Mouse (Mus musculus): ENCODE data around the gene Ezh1. TPM values are rescaled to one million over a fixed set of nuclear protein-coding genes. Genes with fewer than 3 reads are reported as not detected.

Ezh1 gene
- 20.4 and 20.7 TPM in 2 replicates for polyA plus RNA-seq (2015; fragmentation: Nextera tagmentation; extraction: Ambion mirVana)

DNA sequence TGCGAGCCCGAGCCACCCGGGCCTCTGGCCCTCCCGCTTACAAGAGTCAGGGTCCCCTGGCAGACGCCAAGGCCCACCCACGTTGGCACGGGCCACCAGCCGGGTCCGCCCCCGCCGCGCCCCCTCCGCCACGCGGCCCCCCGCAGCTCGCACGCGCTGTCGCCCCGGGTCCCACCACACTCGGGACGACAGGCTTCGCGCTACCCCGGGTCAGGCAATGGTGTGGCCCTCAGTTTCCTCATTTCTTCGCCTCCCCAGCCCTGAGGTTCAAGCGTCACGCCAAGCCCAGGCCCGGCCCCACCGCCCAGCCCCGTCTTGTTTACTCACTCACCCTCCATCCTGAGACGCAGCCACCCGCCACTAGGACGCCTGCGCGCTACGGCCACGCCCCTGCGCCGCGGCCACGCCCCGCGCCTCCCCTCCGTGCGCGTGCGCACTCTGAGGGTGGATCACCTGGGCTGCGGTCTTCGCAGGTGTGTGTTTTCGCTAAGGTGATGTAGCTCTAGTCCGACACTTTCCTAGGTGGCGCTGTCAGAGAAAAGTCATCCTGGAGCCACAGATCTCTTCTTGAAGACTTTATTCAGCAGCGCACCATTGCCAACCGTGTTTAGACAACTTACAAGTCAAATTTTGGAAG, at the start of gene Ezh1:
Gene Ezh1 (minus strand): TSS at position 399 of the 637 bp plus-strand sequence.
- peaks cover 17% of the 10 kb centered on the region for H3K4me1 ChIP-seq (replicated peaks)
- no peaks in the 10 kb centered on the region for H3K9me3 ChIP-seq
- 1% methylated on average over 56 of the region's 56 CpGs for WGBS
- ATAC-seq (ENCODE audit: low FRiP score) = peak; percentile 97
- H3K4me2 ChIP-seq = peak within 1 kb of the TSS; percentile 95
- peak within 1 kb of the TSS; percentile 83 for H3K4me3 ChIP-seq
- H3K27ac ChIP-seq = peak within 1 kb of the TSS; percentile 52; the same call in 1 of the 2 replicates
- no peaks in the 10 kb centered on the region for H3K36me3 ChIP-seq
- H3K9ac ChIP-seq = peak within 1 kb of the TSS; percentile 86
- H3K27me3 ChIP-seq = peaks cover 10% of the 10 kb centered on the region

DNA sequence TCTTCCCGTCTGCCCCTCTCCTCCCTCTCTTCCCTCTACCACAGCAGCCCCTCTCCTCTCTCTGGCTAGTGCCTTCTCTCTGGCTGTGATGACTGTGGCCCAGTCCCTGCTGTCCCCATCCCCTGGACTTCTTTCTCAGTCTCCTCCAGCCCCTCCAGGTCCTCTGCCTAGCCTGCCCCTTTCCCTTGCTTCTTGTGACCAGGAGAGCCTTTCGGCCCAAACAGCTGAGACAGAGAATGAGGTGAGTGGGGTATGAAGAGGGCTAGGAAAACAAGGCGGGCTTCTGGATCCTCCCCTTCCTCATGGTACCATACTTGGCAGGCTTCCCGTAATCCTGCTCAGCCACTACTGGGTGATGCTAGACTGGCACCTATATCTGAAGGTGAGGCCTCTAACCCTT, 49.0 kb upstream of the Ezh1 start:
- H3K36me3 ChIP-seq = peaks cover 4% of the 10 kb centered on the region
- peaks cover 30% of the 10 kb centered on the region for H3K4me1 ChIP-seq (replicated peaks)
- no peak overlapping the region for H3K4me2 ChIP-seq
- H3K9me3 ChIP-seq = no peaks in the 10 kb centered on the region
- WGBS = 79% methylated on average over 4 of the region's 4 CpGs
- no peak for ATAC-seq (ENCODE audit: low FRiP score)
- no peak overlapping the region for H3K9ac ChIP-seq
- no peak overlapping the region for H3K27ac ChIP-seq
- H3K27me3 ChIP-seq = peaks cover 13% of the 10 kb centered on the region; the same call in 1 of the 2 replicates
- no peak overlapping the region for H3K4me3 ChIP-seq

DNA sequence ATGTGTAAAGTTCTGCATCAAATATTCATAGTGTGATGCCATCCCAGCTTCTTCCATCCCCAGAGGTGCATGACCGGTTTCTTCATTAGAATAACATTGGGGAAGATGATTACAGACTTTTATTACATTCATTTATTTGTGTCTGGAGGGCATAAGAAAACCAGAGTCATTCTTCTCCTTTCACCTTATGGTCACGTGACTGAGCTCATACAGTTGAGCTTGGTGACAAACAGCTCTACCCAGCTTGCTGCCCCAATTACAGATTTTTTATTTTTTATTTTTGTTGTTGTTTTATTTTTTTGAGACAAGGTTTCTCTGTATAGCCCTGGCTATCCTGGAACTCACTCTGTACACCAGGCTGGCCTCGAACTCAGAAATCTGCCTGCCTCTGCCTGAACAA, 46.2 kb upstream of the Ezh1 start:
- H3K27me3 ChIP-seq = peaks cover 20% of the 10 kb centered on the region
- 81% methylated on average over 3 of the region's 3 CpGs for WGBS
- no peak for ATAC-seq (ENCODE audit: low FRiP score)

DNA sequence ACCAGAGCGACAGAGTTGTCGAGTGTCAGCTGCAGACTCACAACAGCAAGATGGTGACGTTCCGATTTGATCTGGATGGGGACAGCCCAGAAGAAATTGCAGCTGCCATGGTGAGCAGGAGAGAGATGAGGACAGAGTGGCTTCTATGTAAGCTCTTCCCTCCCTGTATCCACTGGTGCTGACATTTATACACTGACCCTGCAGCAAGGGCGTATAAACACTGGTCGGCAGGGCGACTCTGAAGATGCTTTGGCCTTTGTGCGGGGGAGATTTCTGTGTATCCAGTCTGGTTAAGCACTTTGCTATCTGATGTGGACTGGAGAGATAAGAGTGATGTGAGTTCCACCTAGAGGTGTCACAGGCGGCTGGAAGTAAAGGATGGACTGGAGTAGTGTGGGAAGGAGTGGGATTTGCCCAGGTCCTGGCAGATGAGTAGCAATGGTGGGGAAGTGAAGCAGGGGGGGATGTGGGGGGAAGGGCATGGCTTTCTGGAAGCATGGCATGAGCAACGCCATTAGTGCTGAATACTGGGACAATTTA, 43.4 kb upstream of the Ezh1 start:
- H3K4me1 ChIP-seq (replicated peaks) = peaks cover 16% of the 10 kb centered on the region
- H3K9ac ChIP-seq = peak overlapping the region; percentile 39; the same call in 1 of the 2 replicates
- no peak for ATAC-seq (ENCODE audit: low FRiP score)
- H3K27me3 ChIP-seq = peaks cover 36% of the 10 kb centered on the region
- 34% methylated on average over 10 of the region's 10 CpGs for WGBS
- peak overlapping the region; percentile 23; the same call in 1 of the 2 replicates for H3K4me2 ChIP-seq
- H3K9me3 ChIP-seq = no peaks in the 10 kb centered on the region
- peak overlapping the region; percentile 76 for H3K27ac ChIP-seq
- no peak overlapping the region for H3K4me3 ChIP-seq
- H3K36me3 ChIP-seq = no peaks in the 10 kb centered on the region

More for the DNA sequence above, 46.2 kb upstream of the Ezh1 start:
- H3K9me3 ChIP-seq = no peaks in the 10 kb centered on the region
- H3K4me3 ChIP-seq = no peak overlapping the region
- no peak overlapping the region for H3K27ac ChIP-seq
- H3K4me1 ChIP-seq (replicated peaks) = peaks cover 24% of the 10 kb centered on the region
- peaks cover 4% of the 10 kb centered on the region for H3K36me3 ChIP-seq
- H3K4me2 ChIP-seq = no peak overlapping the region
- H3K9ac ChIP-seq = no peak overlapping the region

DNA sequence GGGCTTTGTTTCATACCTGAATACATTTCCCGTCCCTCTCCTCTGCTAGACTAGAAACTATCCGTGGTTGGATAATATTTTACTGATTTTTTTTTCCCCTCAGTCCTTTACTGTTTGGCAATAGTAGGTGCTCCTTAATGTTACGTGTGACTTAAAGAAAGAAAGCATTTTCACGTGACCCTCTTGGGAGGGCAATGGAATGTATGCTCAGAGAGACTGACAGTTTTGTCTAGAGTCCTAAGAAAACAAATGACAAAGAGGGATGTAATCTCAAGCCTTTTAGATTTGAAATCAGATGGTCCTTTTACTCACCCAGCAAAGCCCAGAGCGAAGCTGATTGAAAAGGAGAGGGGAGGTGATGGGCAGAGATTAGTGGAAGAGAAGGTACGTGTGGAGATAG, 39.6 kb upstream of the Ezh1 start:
- Histone ChIP-seq H3K27ac (no peak overlapping the region), H3K36me3 (no peaks in the 10 kb centered on the region), H3K9ac (no peak overlapping the region), H3K4me1 (replicated peaks) (peaks cover 40% of the 10 kb centered on the region), H3K4me2 (peak overlapping the region; percentile 59; the same call in 1 of the 2 replicates), H3K9me3 (no peaks in the 10 kb centered on the region), H3K4me3 (no peak overlapping the region), H3K27me3 (peaks cover 71% of the 10 kb centered on the region)
- no peak for ATAC-seq (ENCODE audit: low FRiP score)
- 20% methylated on average over 6 of the region's 6 CpGs for WGBS

DNA sequence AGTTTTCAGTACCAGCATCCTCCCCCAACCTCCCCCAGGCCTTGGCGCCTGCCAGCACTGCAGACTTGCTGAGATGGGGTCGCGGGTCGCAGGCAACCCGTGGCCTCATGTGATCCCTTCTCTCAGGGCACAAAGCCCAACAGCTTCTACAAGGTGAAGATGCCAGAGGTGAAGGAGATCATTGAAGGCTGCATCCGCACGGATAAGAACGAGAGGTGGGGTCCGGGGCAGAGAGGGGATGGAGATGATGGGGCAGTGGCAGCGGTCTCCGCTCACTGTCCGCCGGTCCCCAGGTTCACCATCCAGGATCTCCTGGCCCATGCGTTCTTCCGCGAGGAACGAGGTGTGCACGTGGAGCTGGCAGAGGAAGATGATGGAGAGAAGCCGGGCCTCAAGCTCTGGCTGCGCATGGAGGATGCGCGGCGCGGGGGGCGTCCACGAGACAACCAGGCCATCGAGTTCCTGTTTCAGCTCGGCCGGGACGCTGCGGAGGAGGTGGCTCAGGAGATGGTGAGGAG, 38.8 kb upstream of the Ezh1 start:
- peak overlapping the region; percentile 49 for H3K9ac ChIP-seq
- H3K9me3 ChIP-seq = no peaks in the 10 kb centered on the region
- peak overlapping the region; percentile 59 for H3K4me2 ChIP-seq
- WGBS = 1% methylated on average over 31 of the region's 31 CpGs
- H3K36me3 ChIP-seq = no peaks in the 10 kb centered on the region
- ATAC-seq (ENCODE audit: low FRiP score) = no peak
- H3K27me3 ChIP-seq = peaks cover 80% of the 10 kb centered on the region
- H3K4me1 ChIP-seq (replicated peaks) = peaks cover 48% of the 10 kb centered on the region
- no peak overlapping the region for H3K27ac ChIP-seq
- peak overlapping the region; percentile 34 for H3K4me3 ChIP-seq

DNA sequence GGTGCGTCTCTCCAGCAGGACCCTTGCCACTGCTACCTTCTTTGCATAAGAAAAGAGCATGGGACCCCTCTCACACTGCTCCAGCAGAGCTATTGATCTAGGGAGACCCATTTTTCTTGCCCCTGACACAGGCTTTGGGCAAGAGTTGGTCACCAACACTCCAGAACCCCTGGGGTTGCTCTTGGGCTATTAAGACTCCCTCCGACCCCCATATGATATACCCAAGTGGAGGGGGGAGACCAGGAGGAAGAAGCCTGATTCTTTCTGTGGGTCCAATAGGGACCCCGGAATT, 37.7 kb upstream of the Ezh1 start:
- Histone ChIP-seq H3K4me3 (no peak overlapping the region), H3K9ac (no peak overlapping the region), H3K4me2 (no peak overlapping the region), H3K27me3 (peaks cover 89% of the 10 kb centered on the region), H3K27ac (no peak overlapping the region), H3K36me3 (0 out of 2 replicates have a peak, but pooled peaks cover 4% of the 10 kb centered on the region), H3K9me3 (no peaks in the 10 kb centered on the region), H3K4me1 (replicated peaks) (peaks cover 50% of the 10 kb centered on the region)
- ATAC-seq (ENCODE audit: low FRiP score) = no peak
- 4% methylated on average over 3 of the region's 3 CpGs for WGBS

DNA sequence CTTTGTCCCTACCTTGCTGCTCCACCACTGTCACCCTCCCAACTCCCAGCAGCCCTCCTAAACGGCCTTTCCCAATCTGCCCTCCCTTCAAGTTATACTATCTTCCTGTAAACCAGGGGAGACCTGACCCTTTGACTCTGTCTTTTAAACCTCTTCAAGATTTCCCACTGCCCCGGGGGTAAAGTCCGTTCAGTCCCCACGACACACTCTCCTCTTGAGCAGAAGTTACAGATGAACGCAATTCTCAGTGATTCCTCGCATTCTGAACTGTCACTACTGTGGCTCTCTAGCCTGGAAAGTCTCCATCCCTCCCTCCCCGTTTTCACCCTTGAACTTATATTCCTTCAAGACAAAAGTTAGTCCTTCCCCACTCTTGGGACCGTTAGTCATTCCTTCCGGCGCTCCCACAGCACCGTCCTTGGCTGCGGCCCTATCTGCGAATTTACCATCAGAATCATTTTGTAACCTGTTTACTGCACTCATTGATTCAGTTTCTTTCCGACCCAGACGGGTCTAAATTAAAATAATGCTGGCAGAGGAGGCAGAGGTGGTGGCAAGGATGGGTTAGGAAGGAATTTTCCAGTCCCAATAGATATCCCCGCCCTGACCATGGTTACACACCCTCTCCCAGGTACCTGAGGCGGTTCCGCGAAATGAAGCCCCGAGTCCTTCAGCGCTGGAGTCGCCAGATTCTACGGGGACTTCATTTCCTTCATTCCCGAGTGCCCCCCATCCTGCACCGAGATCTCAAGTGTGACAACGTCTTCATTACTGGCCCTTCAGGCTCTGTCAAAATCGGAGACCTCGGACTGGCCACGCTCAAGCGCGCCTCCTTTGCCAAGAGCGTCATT, 37.1 kb upstream of the Ezh1 start:
- no peak for ATAC-seq (ENCODE audit: low FRiP score)
- Histone ChIP-seq H3K4me1 (replicated peaks) (peaks cover 50% of the 10 kb centered on the region), H3K9me3 (no peaks in the 10 kb centered on the region), H3K4me3 (no peak overlapping the region), H3K27ac (no peak overlapping the region), H3K4me2 (no peak overlapping the region), H3K36me3 (peaks cover 8% of the 10 kb centered on the region), H3K27me3 (peaks cover 86% of the 10 kb centered on the region), H3K9ac (no peak overlapping the region)
- 3% methylated on average over 32 of the region's 32 CpGs for WGBS

DNA sequence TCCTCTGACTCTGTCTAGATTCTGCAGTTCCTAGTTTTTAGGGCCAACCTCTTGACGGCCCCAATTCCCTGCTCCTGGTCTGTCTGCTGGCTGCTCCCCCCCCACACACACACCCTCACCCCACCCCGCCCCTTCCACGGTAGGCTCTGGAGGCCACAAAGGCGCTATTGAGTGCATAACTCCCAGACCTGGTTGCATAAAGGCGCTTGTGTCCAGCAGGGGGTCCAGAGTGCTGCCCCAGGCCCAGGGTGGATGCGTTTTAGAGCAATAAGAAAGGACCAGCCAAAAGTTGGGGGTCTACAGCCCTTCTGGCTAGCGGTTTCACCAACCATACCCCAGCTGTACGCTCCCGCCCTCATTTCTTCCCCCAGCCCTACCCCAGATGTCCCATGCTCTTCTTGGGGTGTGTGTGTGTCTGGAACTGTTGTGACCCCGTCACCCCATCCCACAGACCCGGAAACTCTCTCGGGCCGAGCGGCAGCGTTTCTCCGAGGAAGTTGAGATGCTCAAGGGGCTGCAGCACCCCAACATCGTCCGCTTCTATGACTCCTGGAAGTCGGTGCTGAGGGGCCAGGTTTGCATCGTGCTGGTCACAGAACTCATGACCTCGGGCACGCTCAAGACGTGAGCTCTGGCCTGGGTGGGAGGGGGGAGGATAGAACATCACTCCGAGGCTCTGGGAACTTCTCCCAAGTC, 36.2 kb upstream of the Ezh1 start:
- H3K4me1 ChIP-seq (replicated peaks) = peaks cover 50% of the 10 kb centered on the region
- H3K4me2 ChIP-seq = peak overlapping the region; percentile 27; the same call in 1 of the 2 replicates
- no peak overlapping the region for H3K27ac ChIP-seq
- peak overlapping the region; percentile 19 for H3K4me3 ChIP-seq
- no peaks in the 10 kb centered on the region for H3K9me3 ChIP-seq
- WGBS = 2% methylated on average over 24 of the region's 24 CpGs
- peaks cover 80% of the 10 kb centered on the region for H3K27me3 ChIP-seq
- 0 out of 2 replicates have a peak overlapping the region, but pooled peaks have one; percentile 19 for H3K9ac ChIP-seq
- ATAC-seq (ENCODE audit: low FRiP score) = no peak
- peaks cover 14% of the 10 kb centered on the region for H3K36me3 ChIP-seq

DNA sequence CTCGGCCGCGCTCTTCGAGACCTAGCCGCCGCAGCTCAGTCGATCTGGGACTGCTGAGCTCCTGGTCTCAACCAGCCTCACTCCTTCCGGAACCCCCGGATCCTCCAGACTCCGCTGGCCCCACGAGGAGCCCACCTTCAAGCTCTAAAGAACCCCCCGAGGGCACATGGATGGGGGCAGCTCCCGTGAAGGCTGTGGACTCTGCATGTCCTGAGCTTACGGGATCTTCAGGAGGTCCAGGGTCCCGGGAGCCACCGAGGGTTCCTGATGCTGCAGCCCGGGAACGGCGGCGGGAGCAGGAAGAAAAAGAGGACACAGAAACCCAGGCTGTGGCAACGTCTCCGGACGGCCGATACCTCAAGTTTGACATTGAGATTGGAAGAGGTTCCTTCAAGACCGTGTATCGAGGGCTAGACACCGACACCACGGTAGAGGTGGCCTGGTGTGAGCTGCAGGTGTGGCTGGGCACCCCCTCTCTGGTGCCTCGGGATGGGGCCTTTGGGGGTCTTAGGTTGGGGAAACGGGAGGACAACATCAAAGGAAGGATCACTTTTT, 34.6 kb upstream of the Ezh1 start:
- Histone ChIP-seq H3K27ac (no peak overlapping the region), H3K4me3 (peak overlapping the region; percentile 46), H3K4me2 (peak overlapping the region; percentile 92), H3K9ac (peak overlapping the region; percentile 76), H3K9me3 (no peaks in the 10 kb centered on the region), H3K4me1 (replicated peaks) (peaks cover 50% of the 10 kb centered on the region), H3K36me3 (peaks cover 18% of the 10 kb centered on the region), H3K27me3 (peaks cover 69% of the 10 kb centered on the region)
- ATAC-seq (ENCODE audit: low FRiP score) = peak; percentile 46; the same call in 1 of the 2 replicates
- under 1% methylated on average over 30 of the region's 30 CpGs for WGBS

DNA sequence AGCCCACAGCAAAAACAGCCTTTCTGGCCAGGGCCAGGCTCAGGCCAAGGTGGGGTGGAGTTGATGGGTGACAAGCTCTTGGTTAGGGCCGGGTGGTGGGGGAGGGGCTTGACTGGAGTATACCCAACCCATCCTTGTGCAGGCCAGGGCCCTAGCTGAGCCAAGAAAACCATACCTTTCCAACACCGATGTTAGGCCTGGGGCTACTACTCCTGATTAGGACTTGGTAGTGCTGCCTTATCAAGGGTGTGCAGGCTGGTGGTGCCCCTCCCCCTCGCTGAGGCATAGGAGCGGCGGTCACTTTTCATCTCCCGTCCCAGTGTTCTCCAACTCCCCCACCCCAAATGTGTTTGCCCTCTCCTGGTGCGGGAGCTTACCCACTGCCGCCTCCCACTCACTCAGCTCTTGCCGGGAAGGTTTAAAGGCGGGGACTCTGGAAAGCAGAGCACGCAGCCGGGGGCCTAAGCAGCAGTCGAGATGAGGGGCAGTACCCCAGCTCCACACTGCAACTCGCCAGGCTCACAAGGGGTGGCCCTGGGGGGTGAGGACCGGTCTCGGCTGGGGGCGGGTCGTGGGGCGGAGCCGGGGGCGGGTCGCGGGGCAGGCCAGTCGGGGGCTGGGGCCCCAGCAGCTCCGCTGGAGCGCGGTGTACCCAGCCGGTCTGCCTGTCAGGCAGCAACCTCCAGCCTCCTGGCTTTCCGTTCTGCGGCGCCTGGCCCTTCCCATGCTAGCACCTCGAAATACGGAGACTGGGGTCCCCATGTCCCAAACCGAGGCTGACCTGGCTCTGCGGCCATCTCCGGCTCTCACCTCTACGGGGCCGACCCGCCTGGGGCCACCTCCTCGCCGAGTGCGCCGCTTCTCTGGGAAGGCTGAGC, 33.9 kb upstream of the Ezh1 start, which contains the start of gene Wnk4:
Gene Wnk4 (plus strand): TSS at position 620 of the 878 bp plus-strand sequence.
- peak within 1 kb of the TSS; percentile 35; the same call in 1 of the 2 replicates for H3K27ac ChIP-seq
- peak within 1 kb of the TSS; percentile 76 for H3K9ac ChIP-seq
- H3K4me3 ChIP-seq = peak within 1 kb of the TSS; percentile 46
- ATAC-seq (ENCODE audit: low FRiP score) = peak; percentile 67
- peaks cover 62% of the 10 kb centered on the region for H3K27me3 ChIP-seq
- peaks cover 47% of the 10 kb centered on the region for H3K4me1 ChIP-seq (replicated peaks)
- no peaks in the 10 kb centered on the region for H3K9me3 ChIP-seq
- peak within 1 kb of the TSS; percentile 92 for H3K4me2 ChIP-seq
- WGBS = under 1% methylated on average over 31 of the region's 43 CpGs
- H3K36me3 ChIP-seq = peaks cover 18% of the 10 kb centered on the region

Measured in hindbrain, embryonic 13.5 days (tissue).